Mouse (Mus musculus): ENCODE measurements around the gene Cd8a.

The Cd8a gene

GRCm38 (mm10) chr6:71371085-71371605 lies 2.1 kb upstream of the Cd8a start:
- DNase-seq (ENCODE audit: low spot score): no peak

GRCm38 (mm10) chr6:71372041-71372720 lies 1.0 kb upstream of the Cd8a start:
- DNase-seq (ENCODE audit: low spot score): no peak

GRCm38 (mm10) chr6:71374311-71374829 lies 1.1 kb downstream of the Cd8a start:
- no peak for DNase-seq (ENCODE audit: low spot score)

- no peak for DNase-seq (ENCODE audit: low spot score)
Observed at GRCm38 (mm10) chr6:71374921-71375320, 1.7 kb downstream of the Cd8a start.

GRCm38 (mm10) chr6:71376711-71377110 lies 3.5 kb downstream of the Cd8a start:
- no peak for DNase-seq (ENCODE audit: low spot score)

GRCm38 (mm10) chr6:71381654-71382053 lies 8.4 kb downstream of the Cd8a start:
- no peak for DNase-seq (ENCODE audit: low spot score)

- DNase-seq (ENCODE audit: low spot score): no peak
Observed at GRCm38 (mm10) chr6:71390496-71390895, 17.3 kb downstream of the Cd8a start.

- DNase-seq (ENCODE audit: low spot score): no peak
Observed at GRCm38 (mm10) chr6:71396016-71396415, 22.8 kb downstream of the Cd8a start.

GRCm38 (mm10) chr6:71396761-71397160 lies 23.5 kb downstream of the Cd8a start:
- no peak for DNase-seq (ENCODE audit: low spot score)

- DNase-seq (ENCODE audit: low spot score): peak; percentile 29
Observed at GRCm38 (mm10) chr6:71398829-71399609, 25.8 kb downstream of the Cd8a start.

- DNase-seq (ENCODE audit: low spot score): peak; percentile 17
Observed at GRCm38 (mm10) chr6:71414624-71415023, 41.4 kb downstream of the Cd8a start.

- no peak for DNase-seq (ENCODE audit: low spot score)
Observed at GRCm38 (mm10) chr6:71415446-71415845, 42.2 kb downstream of the Cd8a start.

- DNase-seq (ENCODE audit: low spot score): peak; percentile 74
Observed at GRCm38 (mm10) chr6:71418874-71419273, 45.6 kb downstream of the Cd8a start.

- no peak for DNase-seq (ENCODE audit: low spot score)
Observed at GRCm38 (mm10) chr6:71420848-71421247, 47.6 kb downstream of the Cd8a start.

GRCm38 (mm10) chr6:71422162-71422561 lies 48.9 kb downstream of the Cd8a start:
- no peak for DNase-seq (ENCODE audit: low spot score)

GRCm38 (mm10) chr6:71423116-71423515 lies 49.9 kb downstream of the Cd8a start:
- no peak for DNase-seq (ENCODE audit: low spot score)

GRCm38 (mm10) chr6:71425681-71426080 lies 52.5 kb downstream of the Cd8a start:
- DNase-seq (ENCODE audit: low spot score): no peak

- no peak for DNase-seq (ENCODE audit: low spot score)
Observed at GRCm38 (mm10) chr6:71427996-71428725, 54.9 kb downstream of the Cd8a start.

Data from lung, postnatal 25 days (tissue).